Mouse (Mus musculus): ENCODE results near the gene Ubr4.

Gene Ubr4

GRCm38 (mm10) chr4:139536706-139537105 is 184.3 kb downstream of the Ubr4 start:
- DNase-seq (ENCODE audit: low spot score), result no peak

All from spleen, adult 12 weeks (tissue).